ENCODE assay signal across 13 mouse cellular contexts in genomic region chr10:40762624-40763023, GRCm38 (mm10).
A peak's percentile ranks its signal among the peaks of the same experiment; 100 is the strongest.
DNase-seq lines count a peak whose midpoint lies in the region; ATAC-seq lines count a peak whose summit lies in the region.
"Had no signal": no experiment of that assay in that cellular context is flagged by ENCODE, and none has a peak within 500 bp of the region (broad histone marks: within the 10 kb centered on the region; RNA-seq: fewer than 3 reads in every experiment).

No protein-coding gene starts in this region.

- peaks cover 18% of the 10 kb centered on the region for H3K4me1 ChIP-seq in forebrain, embryonic 15.5 days
- H3K4me1 ChIP-seq in forebrain, embryonic 11.5 days (replicated peaks; ENCODE audit: control insufficient read depth, insufficient read depth, low read length), result no peaks in the 10 kb centered on the region
- H3K4me1 ChIP-seq in midbrain, embryonic 14.5 days (ENCODE audit: control insufficient read depth, insufficient read depth, low read length), result no peaks in the 10 kb centered on the region
- H3K4me1 ChIP-seq: liver, embryonic 13.5 days; megakaryocyte, embryonic 14.5 days; stomach, embryonic 15.5 days had no signal

- H3K9me3 ChIP-seq in forebrain, embryonic 15.5 days, result no peaks in the 10 kb centered on the region
- no peaks in the 10 kb centered on the region for H3K9me3 ChIP-seq in forebrain, embryonic 11.5 days (ENCODE audit: control insufficient read depth, low read length)
- H3K9me3 ChIP-seq in midbrain, embryonic 14.5 days (ENCODE audit: control insufficient read depth, low read length), result no peaks in the 10 kb centered on the region
- H3K9me3 ChIP-seq: liver, embryonic 13.5 days; megakaryocyte, embryonic 14.5 days; stomach, embryonic 15.5 days had no signal

- no peak for DNase-seq in forebrain, embryonic 11.5 days (ENCODE audit: low spot score)
- DNase-seq in adipocyte (ENCODE audit: low spot score) (peak; percentile 21), liver (no peak)
- peak; percentile 69 to 70 for DNase-seq in layer of hippocampus, adult 8-10 months (ENCODE audit: low spot score in 2 of 2)
- DNase-seq in midbrain, embryonic 14.5 days, result peak; percentile 58
- DNase-seq in cerebellum, postnatal 25 days, result no peak
- no peak for DNase-seq in thymus, adult 18-20 months
- DNase-seq: adrenal gland, postnatal 25 days; kidney, adult 8-10 months; liver, embryonic 13.5 days had no signal

- H3K27ac ChIP-seq in forebrain, embryonic 15.5 days (replicated peaks), result peak overlapping the region; percentile 64
- H3K27ac ChIP-seq in forebrain, embryonic 11.5 days (ENCODE audit: low read depth, low read length), result no peak overlapping the region
- H3K27ac ChIP-seq in midbrain, embryonic 14.5 days (replicated peaks; ENCODE audit: low read depth, low read length), result no peak overlapping the region
- H3K27ac ChIP-seq: liver, embryonic 13.5 days; stomach, embryonic 15.5 days had no signal

- H3K36me3 ChIP-seq in forebrain, embryonic 15.5 days, result no peaks in the 10 kb centered on the region
- no peaks in the 10 kb centered on the region for H3K36me3 ChIP-seq in forebrain, embryonic 11.5 days (ENCODE audit: control insufficient read depth, insufficient read depth, low read length)
- H3K36me3 ChIP-seq in midbrain, embryonic 14.5 days (ENCODE audit: control insufficient read depth, insufficient read depth, low read length), result no peaks in the 10 kb centered on the region
- H3K36me3 ChIP-seq: liver, embryonic 13.5 days; stomach, embryonic 15.5 days had no signal

- no peaks in the 10 kb centered on the region for H3K27me3 ChIP-seq in forebrain, embryonic 15.5 days
- no peaks in the 10 kb centered on the region for H3K27me3 ChIP-seq in forebrain, embryonic 11.5 days (ENCODE audit: control insufficient read depth, insufficient read depth, low read length)
- H3K27me3 ChIP-seq in midbrain, embryonic 14.5 days (ENCODE audit: control insufficient read depth, insufficient read depth, low read length), result no peaks in the 10 kb centered on the region
- H3K27me3 ChIP-seq: liver, embryonic 13.5 days; megakaryocyte, embryonic 14.5 days; stomach, embryonic 15.5 days had no signal

- H3K4me2 ChIP-seq in forebrain, embryonic 15.5 days (replicated peaks), result no peak overlapping the region
- no peak overlapping the region for H3K4me2 ChIP-seq in forebrain, embryonic 11.5 days (ENCODE audit: low read depth, low read length, severe bottlenecking)
- no peak overlapping the region for H3K4me2 ChIP-seq in midbrain, embryonic 14.5 days (ENCODE audit: low read length)
- H3K4me2 ChIP-seq: liver, embryonic 13.5 days; stomach, embryonic 15.5 days had no signal

- H3K4me3 ChIP-seq in forebrain, embryonic 15.5 days, result no peak overlapping the region
- no peak overlapping the region for H3K4me3 ChIP-seq in forebrain, embryonic 11.5 days (ENCODE audit: low read depth, low read length)
- H3K4me3 ChIP-seq in midbrain, embryonic 14.5 days (replicated peaks; ENCODE audit: low read depth, low read length), result no peak overlapping the region
- H3K4me3 ChIP-seq: liver, embryonic 13.5 days; megakaryocyte, embryonic 14.5 days; stomach, embryonic 15.5 days had no signal

- H3K9ac ChIP-seq in forebrain, embryonic 15.5 days (replicated peaks), result no peak overlapping the region
- H3K9ac ChIP-seq in forebrain, embryonic 11.5 days (ENCODE audit: low read length), result no peak overlapping the region
- no peak overlapping the region for H3K9ac ChIP-seq in midbrain, embryonic 14.5 days (replicated peaks; ENCODE audit: low read length)
- H3K9ac ChIP-seq: liver, embryonic 13.5 days; stomach, embryonic 15.5 days had no signal

- ATAC-seq in forebrain, embryonic 15.5 days (replicated peaks), result peak; percentile 90
- no peak for ATAC-seq in forebrain, embryonic 11.5 days (replicated peaks; ENCODE audit: low FRiP score)
- no peak for ATAC-seq in midbrain, embryonic 14.5 days (ENCODE audit: low FRiP score, low TSS enrichment)

- WGBS in forebrain, embryonic 15.5 days, result 43% methylated on average over 6 of the region's 6 CpGs
- 81% methylated on average over 6 of the region's 6 CpGs for WGBS in forebrain, embryonic 11.5 days
- 56% methylated on average over 6 of the region's 6 CpGs for WGBS in midbrain, embryonic 14.5 days

Comparison
In these comparisons a context has a peak if more than half of its experiments do, and no peak if none do; other contexts are left out.
1. DNase-seq: peak in adipocyte (single experiment), layer of hippocampus, adult 8-10 months (2 of 2) and midbrain, embryonic 14.5 days (single experiment); none in forebrain, embryonic 11.5 days (single experiment), cerebellum, postnatal 25 days (0 of 2), thymus, adult 18-20 months (0 of 2) and liver (single experiment).